ENCODE assay signal across 9 mouse cellular contexts in the genomic region with DNA sequence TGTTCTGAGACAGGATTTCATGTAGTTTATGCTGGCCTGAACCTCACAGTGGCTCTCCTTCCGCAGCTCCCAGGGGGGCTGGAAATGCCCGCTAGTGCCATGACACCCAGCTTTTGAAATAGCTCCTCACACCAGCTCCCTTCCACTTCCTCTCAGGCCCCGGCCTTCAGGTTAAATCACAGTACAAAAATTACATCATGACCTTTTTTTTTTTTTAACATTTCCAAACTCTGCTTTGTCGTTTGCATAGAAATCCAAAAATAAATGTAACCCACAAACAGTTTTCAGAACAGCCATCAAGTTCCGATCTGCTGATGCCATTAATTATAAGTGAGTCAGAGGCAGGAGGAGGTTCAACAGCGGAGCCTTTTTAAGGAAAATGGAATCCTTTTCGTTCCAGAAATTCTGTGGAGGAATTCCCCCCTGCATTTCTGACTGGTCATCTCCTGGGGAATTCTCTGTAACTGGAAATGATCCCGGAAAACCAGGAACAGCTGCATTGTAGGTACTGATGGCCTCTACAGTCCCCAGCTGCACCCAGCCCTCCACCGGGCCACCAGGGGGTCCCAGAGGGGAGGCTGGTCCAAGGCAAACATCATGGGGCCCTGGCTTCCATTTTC. TPM values are rescaled to one million over a fixed set of nuclear protein-coding genes. Genes with fewer than 3 reads are reported as not detected.
DNase-seq lines count a peak whose midpoint lies in the region; ATAC-seq and TF ChIP-seq lines count a peak whose summit lies in the region.
"Had no signal": no experiment of that assay in that cellular context is flagged by ENCODE, and none has a peak within 500 bp of the region (broad histone marks: within the 10 kb centered on the region; RNA-seq: fewer than 3 reads in every experiment).

No protein-coding gene starts in this region.

- DNase-seq in adrenal gland, postnatal 14 days, result peak; percentile 77
- DNase-seq in lung, postnatal 25 days (ENCODE audit: low spot score), result peak; percentile 68
- DNase-seq in cerebellum, adult 11 months, result no peak
- no peak for DNase-seq in thymus, postnatal 10 days (ENCODE audit: low spot score in 2 of 2)

- 0 out of 2 replicates have a peak, but pooled peaks cover 2% of the 10 kb centered on the region for H3K4me1 ChIP-seq in intestine, embryonic 15.5 days (replicated peaks)
- H3K4me1 ChIP-seq in intestine, postnatal 0 days (replicated peaks; ENCODE audit: control insufficient read depth, insufficient read depth, low read length), result no peaks in the 10 kb centered on the region
- H3K4me1 ChIP-seq in heart, embryonic 13.5 days, result peaks cover 19% of the 10 kb centered on the region

- no peaks in the 10 kb centered on the region for H3K9me3 ChIP-seq in intestine, embryonic 15.5 days
- no peaks in the 10 kb centered on the region for H3K9me3 ChIP-seq in intestine, postnatal 0 days (ENCODE audit: control insufficient read depth)
- no peaks in the 10 kb centered on the region for H3K9me3 ChIP-seq in heart, embryonic 13.5 days

- no peak overlapping the region for H3K4me3 ChIP-seq in intestine, embryonic 15.5 days (replicated peaks)
- no peak overlapping the region for H3K4me3 ChIP-seq in intestine, postnatal 0 days (ENCODE audit: low read depth, low read length)
- H3K4me3 ChIP-seq in heart, embryonic 13.5 days, result no peak overlapping the region

- no peaks in the 10 kb centered on the region for H3K36me3 ChIP-seq in intestine, embryonic 15.5 days
- H3K36me3 ChIP-seq in intestine, postnatal 0 days (ENCODE audit: control insufficient read depth, insufficient read depth), result no peaks in the 10 kb centered on the region
- no peaks in the 10 kb centered on the region for H3K36me3 ChIP-seq in heart, embryonic 13.5 days
- H3K36me3 ChIP-seq: G1E had no signal

- no peak for ATAC-seq in intestine, embryonic 15.5 days
- no peak for ATAC-seq in intestine, postnatal 0 days
- ATAC-seq in heart, embryonic 13.5 days (ENCODE audit: extremely low read depth, insufficient number of reproducible peaks, low FRiP score, low TSS enrichment), result no peak
- ATAC-seq in inflammation-experienced regulatory T-cells, adult 6 months, result no peak

- 53% methylated on average over 9 of the region's 9 CpGs for WGBS in intestine, embryonic 15.5 days
- 61% methylated on average over 9 of the region's 9 CpGs for WGBS in intestine, postnatal 0 days
- 55% methylated on average over 9 of the region's 9 CpGs for WGBS in heart, embryonic 13.5 days

- H3K9ac ChIP-seq in intestine, embryonic 15.5 days, result no peak overlapping the region
- no peak overlapping the region for H3K9ac ChIP-seq in intestine, postnatal 0 days (ENCODE audit: low read depth, low read length)
- H3K9ac ChIP-seq in heart, embryonic 13.5 days, result no peak overlapping the region

- no peak overlapping the region for H3K4me2 ChIP-seq in intestine, embryonic 15.5 days (replicated peaks)
- no peak overlapping the region for H3K4me2 ChIP-seq in intestine, postnatal 0 days (replicated peaks; ENCODE audit: low read depth)
- no peak overlapping the region for H3K4me2 ChIP-seq in heart, embryonic 13.5 days

- TF ChIP-seq CTCF in intestine, postnatal 0 days (IDR thresholded peaks at IDR 0.05; ENCODE audit: low read depth), result no peak

- H3K27me3 ChIP-seq in intestine, embryonic 15.5 days (replicated peaks), result no peaks in the 10 kb centered on the region
- no peaks in the 10 kb centered on the region for H3K27me3 ChIP-seq in intestine, postnatal 0 days (replicated peaks; ENCODE audit: control insufficient read depth, insufficient read depth, low read length)
- no peaks in the 10 kb centered on the region for H3K27me3 ChIP-seq in heart, embryonic 13.5 days (replicated peaks)

- H3K27ac ChIP-seq in intestine, embryonic 15.5 days, result 0 out of 2 replicates have a peak overlapping the region, but pooled peaks have one; percentile 9
- H3K27ac ChIP-seq in intestine, postnatal 0 days (ENCODE audit: low read depth, low read length), result no peak overlapping the region
- H3K27ac ChIP-seq in heart, embryonic 13.5 days (replicated peaks), result peak overlapping the region; percentile 55; the same call in 1 of the 2 replicates

RNA-seq across cellular contexts. Expression of a gene that starts 27.0 kb away (rescaled TPM):
- 7.0 and 7.4 TPM in 2 replicates for polyA plus RNA-seq in intestine, embryonic 15.5 days (2015; fragmentation: Nextera tagmentation; extraction: Ambion mirVana)
- 11.3 and 12.0 TPM in 2 replicates for polyA plus RNA-seq in intestine, postnatal 0 days (2015; fragmentation: Nextera tagmentation; extraction: Ambion mirVana)
- 28.7 and 44.7 TPM in 2 replicates for total RNA-seq in adrenal gland, postnatal 14 days (2021)
- 8.5 and 8.6 TPM in 2 replicates for polyA plus RNA-seq in heart, embryonic 13.5 days (2015; fragmentation: Nextera tagmentation; extraction: Ambion mirVana)
- polyA plus RNA-seq in inflammation-experienced regulatory T-cells, adult 6 months (2017; shearing (Covaris generic)), result 1 to 10 TPM; 2.2 to 4.3 (median 3.5) TPM

Comparison
In these comparisons a context has a peak if more than half of its experiments do, and no peak if none do; other contexts are left out.
1. DNase-seq: peak in adrenal gland, postnatal 14 days (single experiment) and lung, postnatal 25 days (single experiment); none in cerebellum, adult 11 months (single experiment) and thymus, postnatal 10 days (0 of 2).